Mouse (Mus musculus) limb, embryonic 11.5 days (tissue): ENCODE data around the gene Boc. TPM values are rescaled to one million over a fixed set of nuclear protein-coding genes. Genes with fewer than 3 reads are reported as not detected.

Experiments used
- ATAC-seq: fragments of 200-750 bp; cut with Nextera tagmentation; 2 replicates; pipeline ENCODE4 v1.8.0; 2017; ENCODE audit warnings: low read depth; ENCODE audit not compliant: insufficient number of reproducible peaks, low FRiP score, low TSS enrichment
- DNase-seq: peaks from one replicate; pipeline ENCODE4 v3.0.0-alpha.2; 2015; ENCODE audit warnings: low spot score
- H3K27ac ChIP-seq: fragments of 300-500 bp; sonication (generic); replicated peaks from 2 replicates; pipeline ENCODE4 v1.5.1; 2014; ENCODE audit warnings: low read depth, mild to moderate bottlenecking, low read length
- H3K27me3 ChIP-seq: fragments of 300-500 bp; sonication (generic); 2 replicates; pipeline ENCODE4 v1.6.1; 2014; ENCODE audit warnings: mild to moderate bottlenecking, low read length, mixed read lengths; ENCODE audit not compliant: control insufficient read depth, insufficient read depth
- H3K36me3 ChIP-seq: fragments of 300-500 bp; sonication (generic); 2 replicates; pipeline ENCODE4 v1.6.1; 2014; ENCODE audit warnings: mild to moderate bottlenecking, low read length, moderate library complexity, mixed read lengths; ENCODE audit not compliant: control insufficient read depth, insufficient read depth
- H3K4me1 ChIP-seq: fragments of 300-500 bp; sonication (generic); 2 replicates; pipeline ENCODE4 v1.6.1; 2014; ENCODE audit warnings: low read length, mixed read lengths; ENCODE audit not compliant: control insufficient read depth, insufficient read depth
- H3K4me2 ChIP-seq: fragments of 300-500 bp; sonication (generic); 2 replicates; pipeline ENCODE4 v1.6.1; 2014; ENCODE audit warnings: low read depth, mild to moderate bottlenecking, moderate library complexity; ENCODE audit not compliant: severe bottlenecking
- H3K4me3 ChIP-seq: fragments of 300-500 bp; sonication (generic); 2 replicates; pipeline ENCODE4 v1.5.1; 2014; ENCODE audit warnings: low read depth, low read length
- H3K9ac ChIP-seq: fragments of 300-500 bp; sonication (generic); 2 replicates; pipeline ENCODE4 v1.6.1; 2014; ENCODE audit warnings: mild to moderate bottlenecking, low read length
- H3K9me3 ChIP-seq: fragments of 300-500 bp; sonication (generic); 2 replicates; pipeline ENCODE4 v1.6.1; 2016; ENCODE audit warnings: low read length; ENCODE audit not compliant: control insufficient read depth
- WGBS: fragments of 180-500 bp; shearing (Covaris S2); extraction: QIAGEN DNeasy Blood & Tissue Kit; methylation state at CpG from one replicate; pipeline ENCODE4 v1.1.7; 2014; 5-methylcytosine and 5-hydroxymethylcytosine counted together
- polyA plus RNA-seq: library from polyadenylated mRNA; unstranded; fragments of >200 nt; fragmentation: Nextera tagmentation; extraction: Ambion mirVana; gene quantifications from 2 replicates; pipeline ENCODE4 v1.2.1, GENCODE M21; 2014

Boc gene
- polyA plus RNA-seq, 1 experiment from 2014 or later, result 39.3 TPM

DNA sequence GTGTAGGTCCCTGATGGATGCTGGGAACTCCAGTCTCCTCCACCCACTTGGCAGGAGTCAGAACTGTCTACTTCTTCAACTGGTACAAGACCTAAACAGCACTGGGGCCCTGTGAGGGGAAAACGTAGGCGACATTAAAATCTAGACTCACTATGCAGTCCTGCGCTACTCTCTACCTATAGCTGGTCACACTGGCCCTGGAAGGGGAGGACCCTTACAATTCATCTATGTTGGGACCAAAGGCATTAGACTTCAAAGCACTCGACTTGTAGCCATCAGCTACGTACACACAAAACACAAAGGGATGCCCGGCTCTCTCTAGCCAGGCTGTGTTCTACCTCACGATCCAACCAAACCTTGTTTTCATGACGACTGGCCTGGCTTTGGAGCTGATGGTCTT lies 73.0 kb downstream of the Boc start:
- DNase-seq (no peak), ATAC-seq (no peak)
- Histone ChIP-seq H3K36me3 (peaks cover 10% of the 10 kb centered on the region; the same call in 1 of the 2 replicates), H3K27me3 (no peaks in the 10 kb centered on the region), H3K4me2 (no peak overlapping the region), H3K27ac (no peak overlapping the region), H3K4me1 (no peaks in the 10 kb centered on the region), H3K9me3 (no peaks in the 10 kb centered on the region), H3K9ac (no peak overlapping the region), H3K4me3 (no peak overlapping the region)
- WGBS, result 89% methylated on average over 8 of the region's 8 CpGs

DNA sequence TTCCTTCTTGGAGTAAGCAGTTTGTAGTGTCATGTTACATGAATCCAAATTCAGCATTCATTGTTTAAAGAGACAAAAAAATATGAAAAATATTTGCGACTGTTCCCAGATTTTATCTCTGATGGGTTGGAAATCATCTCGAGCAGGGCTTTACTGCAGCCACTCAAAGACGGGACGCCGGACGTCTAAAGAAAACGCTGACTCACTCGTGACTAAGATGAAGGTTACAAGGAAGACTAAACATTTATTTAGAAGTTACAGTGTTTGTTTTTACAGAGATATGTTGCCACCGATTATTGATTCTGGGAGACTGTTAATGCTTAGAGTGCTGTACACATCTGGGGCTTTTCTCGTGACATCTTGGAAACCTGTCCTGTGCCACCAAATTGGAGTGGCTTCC lies 73.9 kb downstream of the Boc start:
- no peak overlapping the region for H3K9ac ChIP-seq
- WGBS, result 88% methylated on average over 10 of the region's 10 CpGs
- DNase-seq (no peak), ATAC-seq (no peak)
- H3K36me3 ChIP-seq, result peaks cover 6% of the 10 kb centered on the region; the same call in 1 of the 2 replicates
- H3K9me3 ChIP-seq, result no peaks in the 10 kb centered on the region
- no peak overlapping the region for H3K4me2 ChIP-seq
- H3K4me3 ChIP-seq, result no peak overlapping the region
- H3K27ac ChIP-seq, result no peak overlapping the region; the same call in 1 of the 2 replicates
- H3K27me3 ChIP-seq, result no peaks in the 10 kb centered on the region
- H3K4me1 ChIP-seq, result no peaks in the 10 kb centered on the region

DNA sequence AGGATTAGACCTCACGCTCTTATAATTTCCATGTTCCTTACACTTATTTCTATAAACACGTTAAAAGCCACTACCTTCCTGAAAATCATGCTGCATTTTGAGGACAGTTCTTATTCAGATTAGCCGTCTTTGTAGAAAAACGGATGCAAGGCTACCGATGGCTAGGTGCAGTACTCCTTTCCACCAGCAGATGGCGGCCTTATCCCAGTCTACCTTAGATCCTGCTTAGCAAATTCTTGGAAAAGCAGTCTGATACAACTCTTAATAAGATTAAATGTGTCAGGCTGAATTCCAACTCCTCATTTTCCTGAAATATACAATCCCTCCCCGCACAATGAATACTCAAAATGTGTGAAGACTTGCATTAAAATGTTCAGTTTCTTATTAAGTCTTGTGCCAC lies 74.6 kb downstream of the Boc start:
- 11% methylated on average over 7 of the region's 7 CpGs for WGBS

DNA sequence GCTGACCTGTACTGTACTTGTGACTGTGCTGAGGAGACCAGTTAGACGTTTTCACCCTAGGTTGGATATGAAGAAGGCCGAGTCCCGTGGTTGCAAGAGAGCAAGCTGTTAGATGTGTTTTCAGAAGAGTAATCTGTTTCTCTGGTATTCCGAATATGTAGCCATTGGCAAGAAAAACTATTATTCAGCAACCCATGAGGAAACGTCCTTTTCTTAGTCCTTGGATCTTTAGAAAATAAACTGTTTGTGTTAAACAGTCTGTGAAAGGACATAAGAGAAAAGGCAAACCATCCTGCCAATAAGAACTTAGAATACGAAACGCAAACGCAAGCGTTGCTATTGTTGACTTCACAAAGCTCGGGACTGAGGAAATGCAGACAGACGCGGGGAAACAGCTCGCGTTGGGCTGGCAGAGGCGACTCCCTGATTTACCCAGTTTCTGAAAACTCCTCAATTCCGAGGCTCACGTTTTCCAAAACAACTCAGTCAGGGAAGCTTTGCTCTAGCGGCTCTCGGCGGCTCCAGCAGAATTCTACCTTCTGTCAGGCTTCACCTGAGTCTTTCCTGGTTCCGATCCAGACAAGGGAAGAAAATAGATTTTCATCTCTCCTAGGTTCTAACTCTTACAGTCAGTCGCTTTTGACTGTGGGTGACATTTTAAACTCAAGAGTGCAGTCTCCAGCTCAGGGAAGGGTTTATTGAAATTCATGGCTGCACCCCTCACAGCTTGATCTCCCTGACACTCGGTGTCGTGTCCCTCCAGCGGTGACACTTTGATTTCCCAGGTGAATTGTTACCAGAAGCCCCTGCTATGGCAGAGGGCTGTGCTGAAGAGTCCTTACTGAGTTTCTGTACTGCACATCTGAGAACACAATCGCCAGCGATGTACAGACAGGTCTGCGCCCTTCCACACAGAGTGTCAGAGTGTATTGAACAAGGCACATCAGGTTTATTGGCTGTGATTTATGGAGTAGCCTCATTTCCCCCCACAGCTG lies 76.8 kb downstream of the Boc start:
- Histone ChIP-seq H3K4me3 (no peak overlapping the region), H3K9me3 (no peaks in the 10 kb centered on the region), H3K27ac (no peak overlapping the region), H3K36me3 (no peaks in the 10 kb centered on the region), H3K27me3 (no peaks in the 10 kb centered on the region), H3K4me1 (no peaks in the 10 kb centered on the region), H3K9ac (no peak overlapping the region), H3K4me2 (no peak overlapping the region)
- 54% methylated on average over 28 of the region's 28 CpGs for WGBS
- DNase-seq (no peak), ATAC-seq (no peak)

More for the DNA sequence above, 74.6 kb downstream of the Boc start:
- peaks cover 6% of the 10 kb centered on the region; the same call in 1 of the 2 replicates for H3K36me3 ChIP-seq
- ATAC-seq (no peak), DNase-seq (peak; percentile 86)
- H3K27me3 ChIP-seq, result no peaks in the 10 kb centered on the region
- H3K4me2 ChIP-seq, result no peak overlapping the region
- no peaks in the 10 kb centered on the region for H3K4me1 ChIP-seq
- no peak overlapping the region for H3K4me3 ChIP-seq
- no peak overlapping the region for H3K27ac ChIP-seq
- no peaks in the 10 kb centered on the region for H3K9me3 ChIP-seq
- no peak overlapping the region for H3K9ac ChIP-seq

DNA sequence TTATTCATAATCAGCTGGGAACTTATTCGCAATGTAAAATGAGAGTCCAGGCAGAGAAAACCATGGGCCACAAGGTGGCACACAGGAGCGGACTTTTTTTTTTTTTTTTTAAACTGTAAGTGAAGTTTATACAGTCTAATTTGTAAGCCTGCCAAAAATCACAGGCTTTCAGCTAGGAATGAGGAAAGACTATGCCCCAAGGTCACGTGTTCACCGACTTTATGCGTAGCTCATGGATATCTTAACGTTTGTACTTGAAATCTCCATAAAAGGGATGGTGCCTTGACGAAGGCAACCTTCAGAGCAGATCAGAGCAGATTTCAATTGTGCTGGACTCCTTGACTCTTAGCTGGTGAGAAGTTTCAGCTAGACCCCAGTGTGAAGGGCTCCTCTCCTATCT lies 78.1 kb downstream of the Boc start:
- 77% methylated on average over 7 of the region's 7 CpGs for WGBS
- no peak for DNase-seq

DNA sequence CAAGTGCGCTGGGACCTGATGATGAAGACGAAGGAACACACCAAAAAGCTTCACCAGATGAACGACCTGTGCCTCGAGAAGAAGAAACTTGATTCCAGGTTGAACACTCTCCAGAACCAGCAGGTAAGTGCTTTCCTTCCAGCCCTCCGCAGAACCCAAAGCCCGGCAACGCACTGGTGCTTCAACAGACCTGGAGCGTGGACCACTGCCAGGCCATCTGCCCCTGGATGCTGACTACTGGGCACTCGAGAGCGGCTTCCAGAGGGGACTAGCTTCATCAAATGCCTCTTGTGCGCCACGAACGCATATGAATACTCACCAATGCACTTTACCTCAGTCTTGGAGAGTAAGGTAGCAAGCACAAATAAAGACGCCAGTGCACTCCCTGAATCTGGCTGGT lies 78.8 kb downstream of the Boc start:
- Histone ChIP-seq H3K36me3 (no peaks in the 10 kb centered on the region), H3K9ac (no peak overlapping the region), H3K27me3 (no peaks in the 10 kb centered on the region), H3K4me3 (no peak overlapping the region), H3K4me2 (no peak overlapping the region), H3K27ac (no peak overlapping the region), H3K9me3 (no peaks in the 10 kb centered on the region), H3K4me1 (no peaks in the 10 kb centered on the region)
- 90% methylated on average over 14 of the region's 14 CpGs for WGBS
- DNase-seq, result no peak
- ATAC-seq, result no peak

More for the DNA sequence above, 78.1 kb downstream of the Boc start:
- no peak overlapping the region for H3K27ac ChIP-seq
- H3K9ac ChIP-seq, result no peak overlapping the region
- no peaks in the 10 kb centered on the region for H3K4me1 ChIP-seq
- no peak overlapping the region for H3K4me2 ChIP-seq
- no peaks in the 10 kb centered on the region for H3K9me3 ChIP-seq
- no peaks in the 10 kb centered on the region for H3K27me3 ChIP-seq
- no peak for ATAC-seq
- no peaks in the 10 kb centered on the region for H3K36me3 ChIP-seq
- H3K4me3 ChIP-seq, result no peak overlapping the region

DNA sequence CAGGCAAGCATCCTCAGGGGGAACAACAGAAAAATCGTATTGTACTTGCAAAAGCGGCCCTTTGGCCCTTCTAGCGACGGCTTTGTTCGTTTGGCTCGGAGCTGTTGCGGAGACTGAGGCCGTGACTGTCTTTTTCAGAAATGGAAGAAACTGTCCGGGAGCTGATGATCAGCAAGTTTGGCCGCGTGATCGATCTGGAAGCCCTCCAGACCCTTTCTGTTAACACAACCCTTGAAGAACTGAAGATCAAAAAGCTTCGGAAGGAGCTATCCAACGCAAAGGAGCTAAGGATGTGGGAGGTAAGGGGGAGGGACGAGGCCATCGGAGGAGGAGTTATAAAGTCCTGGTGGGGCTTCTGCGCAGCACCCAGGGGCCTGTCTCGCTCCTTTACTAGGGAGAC lies 79.9 kb downstream of the Boc start:
- Histone ChIP-seq H3K27ac (no peak overlapping the region), H3K4me3 (no peak overlapping the region), H3K9me3 (no peaks in the 10 kb centered on the region), H3K27me3 (no peaks in the 10 kb centered on the region), H3K9ac (no peak overlapping the region), H3K36me3 (no peaks in the 10 kb centered on the region), H3K4me1 (no peaks in the 10 kb centered on the region), H3K4me2 (no peak overlapping the region)
- no peak for DNase-seq
- 33% methylated on average over 18 of the region's 18 CpGs for WGBS
- no peak for ATAC-seq

DNA sequence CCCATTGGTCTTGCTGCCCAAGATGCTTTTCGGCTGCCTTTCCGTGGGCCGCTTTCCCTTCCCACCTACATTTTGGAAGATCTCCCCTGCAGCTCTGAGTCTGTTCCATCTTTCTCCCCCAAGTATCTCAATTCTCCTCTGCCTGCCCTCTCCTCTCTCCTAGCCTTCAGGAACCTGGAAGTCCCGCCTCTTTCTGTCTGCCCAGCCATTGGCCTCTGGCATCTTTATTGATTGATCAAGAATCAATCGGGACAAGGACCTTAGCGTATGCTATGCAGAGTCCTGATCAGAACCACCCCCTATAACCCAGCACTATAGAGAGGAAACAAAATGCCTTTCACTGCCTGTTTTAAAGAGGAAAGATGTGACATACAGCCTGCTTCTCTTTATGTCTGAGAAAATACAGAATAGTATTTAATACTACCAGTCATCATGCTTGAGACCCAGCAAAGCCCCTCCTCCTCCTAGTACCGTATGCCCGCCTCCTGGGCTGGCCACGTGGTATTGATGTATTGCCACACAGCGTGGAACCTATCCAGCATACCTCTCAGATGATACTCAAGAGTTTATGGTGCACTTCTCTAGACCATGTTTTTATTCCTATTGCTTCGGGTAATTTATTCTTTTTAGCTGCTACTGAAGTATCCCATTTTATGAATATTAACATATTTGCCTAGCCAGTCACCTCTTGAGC lies 82.9 kb downstream of the Boc start:
- WGBS, result 84% methylated on average over 11 of the region's 11 CpGs
- ATAC-seq, result no peak

More for the DNA sequence above, 82.9 kb downstream of the Boc start:
- no peak overlapping the region for H3K4me3 ChIP-seq
- no peak for DNase-seq
- no peak overlapping the region for H3K27ac ChIP-seq
- H3K36me3 ChIP-seq, result no peaks in the 10 kb centered on the region
- H3K9ac ChIP-seq, result no peak overlapping the region
- H3K4me2 ChIP-seq, result no peak overlapping the region
- H3K27me3 ChIP-seq, result no peaks in the 10 kb centered on the region
- no peaks in the 10 kb centered on the region for H3K9me3 ChIP-seq
- H3K4me1 ChIP-seq, result no peaks in the 10 kb centered on the region
